Mouse (Mus musculus): ENCODE measurements around the gene Tgfb2.

- no peak for TF ChIP-seq POLR2A (IDR thresholded peaks at IDR 0.05; ENCODE audit: low read depth, low read length)
- no peak for TF ChIP-seq CTCF (conservative IDR thresholded peaks at IDR 0.05; ENCODE audit: insufficient read depth, insufficient read length, low read depth, low read length)
Observed at GRCm38 (mm10) chr1:186721166-186721565, 15.4 kb upstream of the Tgfb2 start.

Measured in kidney, adult 2 months (tissue).